ENCODE assay signal across 26 mouse cellular contexts in the genomic region with DNA sequence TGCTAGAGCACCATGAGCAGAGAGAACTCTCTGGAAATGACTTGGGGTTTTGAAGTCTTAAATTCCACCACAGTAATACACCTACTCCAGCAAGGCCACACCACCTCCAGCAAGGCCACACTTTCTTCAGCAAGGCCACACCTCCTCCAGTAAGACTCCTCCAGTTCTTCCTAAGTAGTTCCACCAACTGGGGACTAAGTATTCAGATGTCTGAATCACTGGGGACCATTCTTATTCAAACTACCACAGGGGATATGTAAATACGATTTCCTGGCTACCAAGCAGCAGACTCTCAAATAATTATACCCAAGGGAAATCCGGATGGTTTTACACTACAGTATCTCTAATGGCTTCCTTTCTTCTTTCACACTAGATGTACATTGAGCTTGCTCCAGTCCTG.
"Had no signal": no experiment of that assay in that cellular context is flagged by ENCODE, and none has a peak within 500 bp of the region (broad histone marks: within the 10 kb centered on the region; RNA-seq: fewer than 3 reads in every experiment).

No protein-coding gene starts in this region.

- H3K4me3 ChIP-seq: embryonic facial prominence, embryonic 10.5 days; embryonic facial prominence, embryonic 12.5 days; embryonic facial prominence, embryonic 13.5 days; embryonic facial prominence, embryonic 15.5 days; erythroblast, embryonic 14.5 days; forebrain, embryonic 10.5 days; forebrain, embryonic 12.5 days; forebrain, embryonic 13.5 days; forebrain, embryonic 15.5 days; gastrocnemius, adult 2 months; heart, adult 2 months had no signal

- ATAC-seq: forebrain, embryonic 13.5 days; forebrain, embryonic 14.5 days; forebrain, embryonic 15.5 days; forebrain, embryonic 16.5 days; forebrain, postnatal 0 days had no signal

- H3K4me1 ChIP-seq: embryonic facial prominence, embryonic 10.5 days; embryonic facial prominence, embryonic 12.5 days; embryonic facial prominence, embryonic 13.5 days; embryonic facial prominence, embryonic 15.5 days; forebrain, embryonic 10.5 days; forebrain, embryonic 12.5 days; forebrain, embryonic 13.5 days; forebrain, embryonic 15.5 days had no signal

- H3K27me3 ChIP-seq: embryonic facial prominence, embryonic 12.5 days; embryonic facial prominence, embryonic 13.5 days; embryonic facial prominence, embryonic 15.5 days; forebrain, embryonic 12.5 days; forebrain, embryonic 13.5 days; forebrain, embryonic 15.5 days had no signal

- H3K27ac ChIP-seq: embryonic facial prominence, embryonic 10.5 days; embryonic facial prominence, embryonic 12.5 days; embryonic facial prominence, embryonic 13.5 days; embryonic facial prominence, embryonic 15.5 days; forebrain, embryonic 10.5 days; forebrain, embryonic 12.5 days; forebrain, embryonic 13.5 days; forebrain, embryonic 15.5 days; gastrocnemius, adult 2 months; heart, adult 2 months had no signal

- H3K9me3 ChIP-seq: embryonic facial prominence, embryonic 10.5 days; embryonic facial prominence, embryonic 12.5 days; embryonic facial prominence, embryonic 15.5 days; forebrain, embryonic 10.5 days; forebrain, embryonic 12.5 days; forebrain, embryonic 13.5 days; forebrain, embryonic 15.5 days had no signal

- H3K4me2 ChIP-seq: embryonic facial prominence, embryonic 12.5 days; embryonic facial prominence, embryonic 13.5 days; embryonic facial prominence, embryonic 15.5 days; forebrain, embryonic 12.5 days; forebrain, embryonic 13.5 days; forebrain, embryonic 15.5 days had no signal

- H3K9ac ChIP-seq: embryonic facial prominence, embryonic 12.5 days; embryonic facial prominence, embryonic 13.5 days; embryonic facial prominence, embryonic 15.5 days; forebrain, embryonic 12.5 days; forebrain, embryonic 13.5 days; forebrain, embryonic 15.5 days; forebrain, postnatal 0 days had no signal

- DNase-seq: cerebellum, adult 9-11 months; cerebellum, postnatal 10 days; cerebellum, postnatal 14 days; cerebellum, postnatal 25 days; cerebellum, postnatal 36 days; embryo, embryonic 11 days; forebrain, postnatal 0 days; gastrocnemius, adult 2 months; gastrocnemius, postnatal 10 days; gastrocnemius, postnatal 14 days; gastrocnemius, postnatal 25 days; gastrocnemius, postnatal 36 days; heart, adult 11 months; heart, adult 18-20 months; heart, adult 2 months had no signal

- H3K36me3 ChIP-seq: embryonic facial prominence, embryonic 10.5 days; embryonic facial prominence, embryonic 12.5 days; embryonic facial prominence, embryonic 13.5 days; embryonic facial prominence, embryonic 15.5 days; forebrain, embryonic 10.5 days; forebrain, embryonic 12.5 days; forebrain, embryonic 15.5 days had no signal
